Mouse (Mus musculus) small intestine, adult 2 months (tissue): ENCODE measurements around the gene Cenpv.

Experiments used
- CTCF ChIP-seq: fragments of 200-500 bp; IDR thresholded peaks from 2 replicates; pipeline ENCODE4 v1.5.1; 2012; ENCODE audit warnings: low read depth, mild to moderate bottlenecking, control low read depth, inconsistent platforms, low read length, moderate library complexity, mixed read lengths; ENCODE audit not compliant: insufficient replicate concordance, insufficient read length; ENCODE audit errors: extremely low read depth
- POLR2A ChIP-seq: fragments of 200-500 bp; IDR thresholded peaks from 2 replicates; pipeline ENCODE4 v1.6.1; 2012; ENCODE audit warnings: low read depth, mild to moderate bottlenecking, control low read depth, inconsistent platforms, low read length, moderate library complexity

DNA sequence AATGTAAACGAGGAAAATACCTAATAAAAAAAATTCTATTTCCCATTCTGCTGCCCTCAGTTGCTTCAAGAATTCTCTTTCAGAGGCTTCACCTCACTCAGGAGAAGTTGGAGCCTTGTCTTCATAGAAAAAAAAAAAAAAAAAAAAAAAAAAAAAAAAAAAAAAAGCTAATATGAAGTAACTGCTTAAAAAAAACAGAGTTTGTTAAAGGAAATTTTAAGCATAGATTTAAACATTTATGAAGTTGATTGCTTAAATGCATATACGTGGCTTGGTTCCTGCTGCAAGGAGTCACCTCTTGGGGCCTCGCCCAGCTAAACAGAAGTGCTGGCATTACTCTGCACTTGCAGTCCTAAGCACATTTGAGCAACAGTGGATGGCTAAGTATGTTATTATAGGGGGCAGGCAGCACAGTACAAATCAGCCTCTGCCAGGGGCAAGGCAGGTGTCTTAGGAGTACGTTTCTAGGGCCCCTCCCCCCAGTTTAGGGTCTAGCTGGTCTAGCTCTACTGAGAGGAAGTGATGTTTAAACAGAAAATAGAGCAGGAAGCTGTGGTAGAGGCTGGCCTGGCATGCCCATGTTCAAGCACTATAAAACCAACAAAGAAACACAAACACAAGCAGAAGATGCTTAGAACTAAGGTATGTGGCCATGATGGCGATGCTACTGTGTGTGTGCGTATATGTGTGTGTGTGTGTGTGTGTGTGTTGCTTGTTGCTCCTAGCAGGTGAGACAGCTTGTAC lies 35.1 kb upstream of the Cenpv start, which contains the start of gene Trpv2:
- TF ChIP-seq CTCF (no peak), POLR2A (no peak)
